Mouse (Mus musculus): ENCODE measurements at regions not wholly inside any gene's neighbourhood (a gene's known extent, or its start where the extent isn't known, plus 50 kb on each side); places are given as distances from the start of the nearest gene placed in this dataset.
A peak's percentile ranks its signal among the peaks of the same experiment; 100 is the strongest.

DNA sequence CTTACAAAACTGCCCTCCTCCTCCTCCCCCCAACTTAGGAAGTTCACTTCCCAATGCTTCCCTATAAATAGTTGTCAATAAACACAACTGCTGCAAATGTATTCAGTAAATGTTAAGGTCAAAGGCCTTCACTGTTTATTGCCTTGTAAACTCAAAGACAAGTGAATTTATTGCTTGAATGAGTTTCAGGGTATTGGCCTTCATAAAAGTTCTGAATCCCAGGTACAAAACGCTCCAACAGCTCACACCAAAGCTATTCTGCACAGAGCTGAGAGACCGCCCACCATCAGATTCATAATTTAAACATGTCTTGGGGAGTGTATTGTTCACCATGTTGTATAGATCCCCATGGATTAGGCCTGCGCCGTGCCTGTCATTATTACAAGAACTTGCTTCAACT, 53.9 kb upstream of the Cdkn3 start:
- DNase-seq (ENCODE audit: low read depth, low spot score): peak; percentile 26

DNA sequence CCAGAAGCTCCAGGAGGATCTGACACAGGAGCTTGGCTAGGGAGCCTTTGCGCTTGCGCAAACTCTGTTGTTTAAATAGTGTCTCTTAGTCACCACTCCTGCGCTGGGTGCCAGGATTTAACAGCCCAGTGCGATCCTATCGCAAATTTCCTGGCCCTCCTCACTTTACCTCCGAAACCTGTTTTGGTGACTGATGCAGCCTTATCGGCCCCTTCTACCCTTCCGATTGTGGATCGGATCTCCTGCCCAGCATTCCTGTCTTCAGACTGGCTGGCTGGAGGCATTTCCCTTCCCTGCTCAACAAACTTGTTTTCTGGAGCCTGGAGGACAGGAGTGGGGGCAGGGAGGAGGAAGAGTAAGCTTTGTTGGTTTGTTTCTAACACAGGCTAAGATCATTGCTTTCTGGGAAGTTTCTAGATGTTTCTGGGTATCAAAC, 56.0 kb upstream of the Cdkn3 start:
- DNase-seq (ENCODE audit: low read depth, low spot score): no peak

DNA sequence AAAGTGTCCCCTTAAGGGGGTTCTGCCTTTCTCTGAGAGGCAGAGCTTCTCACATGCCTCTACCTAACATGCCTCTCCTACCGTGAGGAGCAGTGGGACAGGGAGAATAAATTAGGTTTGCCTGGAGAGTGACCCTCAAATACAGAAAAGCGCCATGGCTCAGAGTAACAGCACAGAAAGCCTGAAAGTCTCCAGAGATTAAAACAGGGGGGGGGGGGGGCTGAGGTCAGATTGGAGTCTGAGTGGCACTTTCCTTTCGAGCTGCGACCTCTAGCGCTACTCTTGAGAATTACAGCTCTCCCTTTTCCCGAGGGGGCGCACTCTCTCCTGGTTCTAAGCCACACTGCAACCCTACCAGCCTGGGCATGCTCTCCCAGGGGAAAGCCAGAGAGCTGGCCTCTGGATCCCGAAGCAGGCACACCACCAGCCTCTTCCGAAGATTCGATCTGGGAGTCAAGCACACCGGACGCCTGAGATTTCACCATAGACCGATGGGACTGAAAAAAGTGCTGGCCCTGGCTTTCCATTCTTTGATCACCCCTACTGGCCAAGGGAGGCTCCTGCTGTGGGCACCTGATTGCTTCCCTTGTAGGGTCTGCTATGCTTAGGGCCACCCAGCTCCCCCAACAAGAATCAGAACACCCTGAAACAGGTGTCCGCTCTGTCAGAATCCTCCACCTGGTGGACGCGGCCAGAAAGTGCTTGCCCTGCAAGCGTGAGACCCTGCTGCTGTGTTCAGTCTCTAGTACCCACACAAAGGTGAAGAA, 57.5 kb upstream of the Cdkn3 start:
- peak; percentile 56 for DNase-seq (ENCODE audit: low read depth, low spot score)

DNA sequence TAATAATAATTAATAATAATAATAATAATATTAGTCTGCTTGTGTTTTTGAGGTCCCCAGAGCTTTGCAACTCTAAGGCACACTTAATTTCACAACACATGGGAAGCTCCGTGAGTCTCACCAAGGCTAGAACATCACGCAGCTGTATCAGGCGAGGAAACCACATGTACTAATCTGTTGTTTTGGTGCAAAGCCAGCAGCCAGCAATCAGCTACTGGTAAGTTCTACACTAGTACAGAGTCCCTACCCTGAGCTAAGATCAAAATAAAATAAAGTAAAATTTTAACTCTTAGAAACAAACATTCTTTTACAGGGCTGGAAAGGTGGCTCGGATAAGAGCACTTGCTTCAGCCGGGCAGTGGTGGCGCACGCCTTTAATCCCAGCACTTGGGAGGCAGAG, 67.8 kb upstream of the Cdkn3 start:
- DNase-seq (ENCODE audit: low read depth, low spot score): no peak

DNA sequence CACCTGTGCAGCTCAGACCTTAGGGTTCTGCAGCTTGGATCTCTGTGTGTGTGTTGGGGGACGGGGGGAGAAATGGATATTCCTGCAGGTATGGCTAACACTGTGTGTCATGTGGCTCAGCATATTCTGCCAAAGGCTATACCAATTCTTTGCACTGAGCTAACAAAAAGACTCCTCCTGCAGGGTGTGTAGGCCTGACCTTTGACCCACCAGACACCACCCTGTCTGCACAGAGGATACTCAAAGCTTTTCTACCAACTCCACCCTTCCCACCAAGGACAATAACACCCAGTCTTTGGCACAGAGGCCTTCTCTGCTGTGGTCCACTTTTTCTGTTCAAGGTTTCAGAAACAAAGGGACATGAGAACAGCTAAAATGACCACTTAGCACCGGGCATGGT, 68.3 kb upstream of the Cdkn3 start:
- DNase-seq (ENCODE audit: low read depth, low spot score): no peak

DNA sequence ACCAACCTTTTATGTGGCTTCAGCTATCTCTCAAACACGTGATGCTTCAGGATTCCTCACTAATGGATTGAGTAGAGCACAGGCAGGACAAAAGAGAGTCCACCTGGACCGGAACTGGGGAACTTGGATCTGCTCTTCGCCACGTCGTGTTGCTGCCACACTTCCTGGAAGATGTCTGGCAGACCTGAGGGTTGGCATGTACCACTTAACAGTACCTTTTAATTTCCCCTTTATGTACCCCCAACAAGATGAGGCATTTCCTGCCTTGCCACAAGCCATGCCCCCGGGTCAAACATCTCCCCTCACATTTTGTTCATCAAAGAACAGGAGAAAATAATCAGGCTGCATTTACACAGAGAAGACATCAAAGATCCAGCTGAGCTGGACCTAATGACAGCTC, 77.6 kb upstream of the Cdkn3 start:
- no peak for DNase-seq (ENCODE audit: low read depth, low spot score)

DNA sequence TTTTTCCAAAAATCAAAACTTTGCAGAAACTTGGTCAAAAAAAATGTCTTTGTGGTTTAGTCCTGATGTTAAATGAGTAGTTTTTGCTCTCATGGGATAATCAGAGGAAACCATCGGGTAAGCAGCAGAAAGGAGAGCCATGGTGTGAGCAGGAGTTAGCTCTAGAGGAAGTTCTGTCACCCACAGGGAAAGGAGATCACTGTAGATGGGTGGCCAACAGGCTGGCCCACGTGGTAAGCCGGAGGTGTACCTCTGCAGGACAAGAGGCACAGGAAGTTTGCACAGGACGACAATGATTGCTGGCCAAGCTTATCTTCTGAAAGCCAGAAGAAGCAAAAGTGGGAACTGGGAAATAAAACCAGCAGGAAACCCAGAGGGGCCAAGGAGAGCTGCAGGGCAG, 81.4 kb upstream of the Cdkn3 start:
- DNase-seq (ENCODE audit: low read depth, low spot score): no peak

DNA sequence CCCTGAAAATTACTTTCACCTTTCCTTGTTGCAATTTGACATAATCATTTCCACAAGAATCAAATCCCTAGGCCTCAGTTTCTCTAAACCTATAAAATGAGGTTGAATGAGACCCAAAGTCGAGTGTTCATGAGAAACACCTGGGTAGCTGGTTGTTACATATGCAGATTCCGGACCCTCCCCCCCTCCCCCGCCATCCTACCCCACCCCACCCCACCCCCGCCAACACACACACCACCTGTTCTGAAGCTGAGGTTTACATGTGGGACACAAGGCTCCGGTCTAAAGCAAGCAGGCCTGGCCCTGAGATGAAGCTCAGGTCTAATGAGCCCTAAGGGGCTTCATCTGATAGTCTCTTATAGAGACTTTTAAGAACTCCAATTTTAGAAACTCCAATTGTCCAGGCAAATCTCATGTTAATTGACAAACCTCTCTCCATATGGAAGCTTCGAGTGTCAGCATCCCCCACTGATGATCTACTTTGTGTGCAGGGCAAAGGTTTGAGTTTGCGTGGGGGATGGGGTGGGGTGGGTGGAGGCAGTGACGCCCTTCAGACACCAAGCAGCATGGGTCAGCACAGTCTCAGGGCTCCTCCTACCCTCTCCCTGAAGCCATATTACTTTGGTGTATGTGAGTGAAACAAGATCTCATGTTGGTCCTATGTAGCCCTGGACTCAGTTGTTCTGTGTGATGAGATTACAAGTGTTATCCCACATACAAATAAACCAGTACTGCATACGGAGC, 88.7 kb upstream of the Cdkn3 start:
- DNase-seq (ENCODE audit: low read depth, low spot score): no peak

DNA sequence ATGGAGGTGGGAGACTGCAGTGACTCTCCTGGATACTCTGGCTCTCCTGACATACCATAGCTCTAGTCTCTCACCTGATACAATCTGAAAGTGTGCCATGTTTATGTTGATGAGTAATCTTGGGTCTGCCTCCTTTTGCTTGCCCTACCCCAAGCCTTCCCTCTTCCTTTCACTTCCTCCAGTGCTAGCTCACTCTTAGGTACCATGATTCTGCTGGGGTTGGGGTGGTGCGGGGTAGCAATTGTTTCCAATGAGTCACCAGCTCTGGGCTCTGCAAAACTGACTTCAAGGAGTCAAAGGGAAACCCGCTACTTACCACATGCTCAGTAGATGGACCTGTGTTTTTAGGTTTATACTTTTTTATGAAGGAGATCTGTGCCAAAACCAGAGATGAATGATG, 89.3 kb upstream of the Cdkn3 start:
- DNase-seq (ENCODE audit: low read depth, low spot score): no peak

DNA sequence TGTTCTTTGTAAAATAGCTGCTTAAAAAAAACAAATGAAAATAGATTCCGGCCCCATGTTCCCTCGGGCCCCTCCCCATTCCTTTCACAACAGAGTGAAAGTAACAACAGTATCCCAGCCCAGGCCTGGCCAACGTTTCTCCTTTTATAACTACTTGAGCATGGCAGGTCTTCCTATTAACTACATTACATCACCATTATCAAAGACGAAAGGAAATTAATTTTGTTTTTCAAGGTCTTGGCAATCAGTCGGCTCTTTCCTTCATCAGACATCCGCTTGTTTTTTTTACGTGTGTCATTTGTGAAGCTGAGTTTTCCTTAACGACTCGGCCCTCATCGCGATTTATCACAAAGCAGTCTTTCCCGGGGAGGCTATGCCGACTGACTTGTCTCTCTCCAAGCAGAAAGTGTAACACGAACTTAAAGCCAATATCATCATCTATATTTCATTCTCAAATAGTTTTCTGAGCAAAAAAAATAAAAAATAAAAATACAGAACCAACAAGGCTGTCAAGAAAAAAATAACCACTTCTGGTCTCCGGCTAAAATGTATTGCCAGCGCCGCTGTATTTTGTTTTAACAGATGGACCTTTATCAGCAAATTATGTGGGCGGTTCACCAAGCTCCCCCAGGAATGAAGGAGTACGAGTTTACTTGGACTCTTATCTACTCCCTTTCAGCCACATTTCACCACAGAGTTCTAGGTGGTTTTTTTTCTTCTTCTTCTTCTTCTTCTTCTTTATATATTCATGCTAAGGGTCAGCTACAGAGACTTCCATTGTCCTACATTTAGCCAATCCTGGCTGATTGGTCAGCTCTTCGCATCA, 89.9 kb upstream of the Cdkn3 start:
- DNase-seq (ENCODE audit: low read depth, low spot score): no peak

DNA sequence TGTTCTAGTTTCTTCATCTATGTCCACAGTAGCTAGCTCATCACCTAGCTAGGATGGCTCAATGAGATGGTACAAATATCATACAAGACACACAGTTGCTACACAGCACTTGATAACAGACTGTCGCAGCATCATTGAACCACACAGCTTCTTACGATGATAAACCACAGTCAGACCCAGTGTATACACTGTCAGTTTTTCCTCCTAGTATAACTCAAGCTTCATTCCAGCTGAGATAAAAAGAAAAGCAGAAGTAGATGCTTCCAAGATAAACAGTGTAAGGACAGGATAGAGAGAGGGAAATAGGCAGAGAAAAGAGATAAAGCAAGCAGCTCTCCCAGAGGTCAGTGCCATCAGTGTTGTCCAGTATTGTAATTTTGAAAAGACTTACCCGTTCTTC, 92.1 kb upstream of the Cdkn3 start:
- no peak for DNase-seq (ENCODE audit: low read depth, low spot score)

DNA sequence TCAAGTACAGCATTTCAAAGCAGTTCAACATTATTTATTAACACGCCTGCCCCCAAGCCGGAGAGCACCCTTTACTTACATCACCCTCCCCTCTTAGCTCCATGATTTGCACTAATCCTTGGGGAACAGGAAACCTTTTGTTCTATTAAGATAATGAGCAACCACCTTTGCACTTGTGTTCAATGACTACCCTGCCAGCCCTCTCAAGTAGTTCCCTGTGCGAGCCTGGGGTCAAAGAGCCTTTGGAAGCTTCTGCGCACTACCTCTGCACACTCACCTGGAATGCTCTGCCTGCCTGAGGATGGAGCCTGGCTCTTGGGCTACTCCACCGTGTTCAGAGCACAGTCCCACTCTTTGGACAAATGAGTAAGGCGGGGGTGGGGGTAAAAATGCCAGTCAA, 96.0 kb upstream of the Cdkn3 start:
- DNase-seq (ENCODE audit: low read depth, low spot score): no peak

DNA sequence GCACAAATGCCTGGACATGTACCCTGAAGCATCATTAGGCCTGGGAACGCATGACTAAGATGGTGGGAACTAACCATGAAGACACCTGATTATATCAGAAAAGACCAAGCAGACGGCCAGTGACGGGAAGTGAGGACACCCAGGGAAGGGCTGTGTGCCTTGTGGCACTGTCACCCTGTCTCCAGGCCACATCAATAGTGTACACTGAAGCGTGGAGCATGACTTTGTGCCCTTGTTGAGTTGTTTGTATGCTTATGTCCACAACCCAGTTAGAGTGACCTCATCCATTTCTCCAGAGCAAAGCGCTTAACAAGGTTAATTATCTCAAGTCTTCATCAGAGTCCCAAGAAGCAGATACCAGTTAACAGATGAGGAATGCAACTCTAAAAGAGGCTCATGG, 96.8 kb upstream of the Cdkn3 start:
- no peak for DNase-seq (ENCODE audit: low read depth, low spot score)

DNA sequence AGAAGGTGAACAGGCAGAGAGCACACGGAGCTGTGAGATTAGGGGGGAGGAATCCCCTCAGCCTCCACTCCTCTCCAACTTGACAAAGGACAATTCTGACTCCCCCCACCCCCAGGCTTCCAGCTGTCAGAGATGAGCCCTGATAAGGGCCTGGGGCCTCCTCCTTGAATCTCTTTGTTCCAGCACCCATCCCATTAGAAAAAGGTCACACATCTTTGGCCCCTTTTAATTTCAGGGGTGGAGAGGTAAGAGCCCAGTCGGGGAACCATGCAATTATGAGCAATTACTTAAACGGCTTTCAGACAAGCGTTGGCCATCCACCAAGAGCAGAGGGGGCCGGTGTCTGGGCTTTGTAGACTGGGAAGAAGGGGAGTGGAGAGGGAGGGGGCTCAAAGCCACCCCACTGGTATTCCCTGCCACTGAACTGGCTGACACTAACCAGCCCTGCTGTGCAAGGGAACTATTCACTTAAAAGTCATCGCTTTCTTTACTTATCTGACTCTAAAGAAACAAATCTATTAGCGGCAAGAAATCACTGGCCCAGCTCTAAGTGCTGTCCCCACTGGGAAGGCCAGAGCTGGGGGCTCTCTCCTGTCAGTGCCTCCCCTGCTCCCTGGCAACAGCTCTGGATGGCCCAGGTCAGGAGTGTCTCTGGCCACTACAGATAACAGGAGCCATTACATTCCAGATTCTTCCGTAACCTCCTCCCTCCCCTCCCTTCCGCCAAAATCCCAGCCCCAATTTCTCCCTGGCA, 98.4 kb upstream of the Cdkn3 start:
- DNase-seq (ENCODE audit: low read depth, low spot score): peak; percentile 60

DNA sequence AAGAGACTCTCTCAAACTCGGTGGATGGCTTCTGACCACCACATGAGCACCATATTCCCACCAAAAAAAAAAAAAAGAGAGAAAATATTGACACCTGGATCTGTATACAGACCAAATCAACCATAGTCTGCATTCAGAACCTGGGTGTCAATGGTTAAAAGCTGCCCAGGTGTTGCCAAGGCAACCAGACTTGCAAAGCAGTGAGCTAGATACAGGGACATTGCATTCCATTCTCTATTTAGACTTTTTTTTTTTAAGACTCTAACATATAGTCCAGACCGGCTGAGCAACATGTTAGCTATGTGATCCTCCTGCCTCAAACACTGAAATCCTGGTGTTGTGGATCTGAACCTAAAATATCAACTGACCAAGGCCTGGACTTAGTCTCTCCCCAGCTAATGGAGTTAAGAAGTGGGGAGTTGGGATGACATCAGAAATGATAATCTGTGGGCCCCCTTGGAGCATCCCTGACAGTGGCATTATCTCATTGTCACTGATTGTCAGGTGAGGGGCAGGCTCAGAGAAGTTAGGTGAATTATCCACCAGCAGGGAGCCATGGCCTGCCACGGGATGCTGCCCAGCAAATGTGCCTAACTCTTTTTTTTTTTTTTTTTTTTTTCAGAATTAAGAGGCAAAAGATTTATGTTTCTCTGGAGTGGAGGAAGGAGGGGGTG, 99.1 kb upstream of the Cdkn3 start:
- no peak for DNase-seq (ENCODE audit: low read depth, low spot score)

DNA sequence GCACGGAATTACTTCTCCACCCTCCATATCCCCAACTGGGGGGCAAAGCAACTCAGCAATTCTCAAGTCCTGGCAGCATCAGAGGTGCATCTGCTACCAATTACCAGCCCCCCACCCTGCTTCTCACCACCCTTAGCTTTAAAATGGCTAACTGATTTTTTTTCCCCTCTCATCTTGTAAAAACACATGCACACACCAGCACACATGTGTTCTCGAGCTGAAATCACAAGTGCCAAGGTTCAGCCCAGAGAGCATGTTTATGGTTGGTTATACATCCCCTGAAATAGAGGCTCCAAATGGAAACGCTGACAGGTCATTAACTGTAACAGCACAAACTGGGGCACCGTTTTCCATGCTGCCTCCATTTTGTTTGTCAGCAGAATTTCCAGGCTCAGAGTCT, 101.0 kb upstream of the Cdkn3 start:
- no peak for DNase-seq (ENCODE audit: low read depth, low spot score)

DNA sequence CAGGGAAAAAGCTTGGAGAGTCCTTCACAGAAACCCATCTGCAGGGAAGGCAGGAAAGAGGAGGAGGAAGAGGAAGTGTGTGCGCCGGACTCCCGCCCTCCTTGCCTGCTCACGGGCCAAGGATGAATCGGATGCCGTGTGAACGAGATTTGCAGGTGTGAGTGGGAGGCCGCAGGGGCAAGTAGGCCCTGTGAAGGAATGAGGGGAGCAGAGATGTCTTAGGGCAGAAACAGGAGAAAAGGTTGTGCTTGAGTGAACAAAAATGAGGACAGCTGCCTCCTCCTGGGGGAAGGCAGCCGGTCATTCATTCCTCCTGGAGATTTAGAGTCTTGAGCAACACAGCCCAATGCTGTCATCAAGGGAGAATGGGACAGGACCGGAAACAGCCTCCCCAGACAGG, 104.1 kb upstream of the Cdkn3 start:
- no peak for DNase-seq (ENCODE audit: low read depth, low spot score)

DNA sequence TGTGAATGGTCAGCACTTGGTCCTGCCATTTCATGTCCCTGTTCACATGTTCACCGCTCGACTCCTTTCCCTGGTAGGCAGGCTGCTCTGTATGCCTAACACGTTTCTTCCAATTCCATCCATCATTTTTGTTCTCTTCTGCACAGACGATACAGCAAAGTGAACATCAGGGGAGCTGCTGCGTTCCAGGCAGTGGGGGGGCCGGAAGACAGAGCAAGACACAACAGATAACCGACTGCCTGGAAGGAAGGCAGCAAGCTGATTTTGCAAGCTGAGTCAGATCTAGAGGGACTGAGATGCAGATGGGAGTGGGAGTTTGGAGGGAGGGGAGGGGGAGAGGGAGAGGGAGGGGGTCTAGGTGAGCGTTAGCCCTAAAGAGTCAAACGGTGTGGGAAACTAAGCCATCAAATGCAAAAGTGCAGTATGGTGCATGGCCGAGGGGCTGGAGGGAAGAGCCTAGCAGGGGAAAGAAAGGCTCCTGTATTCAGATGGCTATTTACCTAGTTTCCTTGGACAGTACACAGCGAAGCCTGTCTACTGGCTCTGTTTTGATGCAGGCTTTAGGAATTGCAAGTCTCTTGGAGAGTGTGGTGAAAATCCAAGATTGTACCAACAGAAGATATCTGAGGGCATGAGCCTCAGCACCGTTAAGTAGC, 112.9 kb upstream of the Cdkn3 start:
- no peak for DNase-seq (ENCODE audit: low read depth, low spot score)

DNA sequence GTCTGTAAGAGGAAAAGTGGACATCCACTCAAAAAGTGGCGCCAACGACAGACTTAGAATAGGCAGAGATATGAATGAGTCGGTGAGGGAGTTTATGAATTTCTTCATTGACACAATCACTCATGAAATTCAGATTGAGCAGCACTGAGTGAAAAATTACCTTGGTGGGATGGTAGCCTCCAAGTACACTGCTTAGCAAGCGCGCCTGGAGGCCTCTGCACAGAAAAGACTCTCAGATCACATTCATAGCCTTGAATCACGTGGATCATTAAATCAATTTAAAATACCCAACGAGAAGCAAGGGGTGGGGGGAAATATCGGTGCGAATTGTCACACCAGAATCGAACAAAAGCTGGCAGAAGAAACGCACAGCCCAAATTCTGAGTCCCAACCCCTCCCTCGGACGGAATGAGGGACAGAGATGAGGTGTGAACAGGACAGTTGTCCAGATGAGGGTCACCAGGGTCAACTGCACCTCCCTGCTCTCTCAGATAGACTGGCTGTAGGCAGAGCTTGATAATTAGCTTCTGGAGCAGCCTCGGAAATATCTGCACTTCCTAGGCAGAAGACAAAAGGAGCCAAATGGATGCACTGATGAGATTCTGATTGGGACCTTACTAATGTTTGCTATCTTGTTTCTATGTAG, 113.5 kb upstream of the Cdkn3 start:
- DNase-seq (ENCODE audit: low read depth, low spot score): no peak
